Comparison of ENCODE assay signal across 8 mouse cellular contexts in the genomic region with DNA sequence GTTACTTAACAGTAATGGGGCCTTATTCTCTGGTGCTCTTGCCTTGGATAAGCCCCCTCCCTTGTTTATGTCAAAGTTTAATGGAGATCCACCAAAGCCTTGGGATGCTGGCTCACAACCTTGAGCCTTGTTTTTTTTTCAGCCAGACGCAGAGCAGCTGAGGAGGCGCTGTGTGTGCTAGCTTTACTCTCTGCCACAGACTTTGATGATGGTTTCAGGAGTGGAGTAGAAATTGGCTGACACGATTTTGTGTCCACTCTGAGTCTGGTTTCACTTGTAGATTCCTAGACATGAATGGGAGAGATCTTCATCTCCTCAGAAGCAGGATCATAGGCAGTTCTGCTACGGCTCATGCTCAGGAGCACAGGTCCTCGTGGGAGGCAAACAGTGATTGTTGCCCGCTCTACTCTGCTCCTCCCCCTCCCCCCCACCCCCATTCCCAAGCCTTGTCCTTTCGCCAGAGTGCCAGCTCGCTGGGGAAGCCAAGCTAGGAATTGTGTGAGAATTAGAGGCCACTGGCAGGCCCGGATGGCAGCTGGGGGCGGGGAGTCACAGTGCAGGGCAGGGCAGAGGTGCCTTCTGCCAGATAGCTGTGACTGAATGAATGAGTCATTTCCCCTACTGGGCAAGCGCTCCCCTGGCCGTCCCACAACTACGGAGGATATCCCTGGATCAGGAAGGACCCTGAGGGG. TPM values are rescaled to one million over a fixed set of nuclear protein-coding genes. Genes with fewer than 3 reads are reported as not detected.
DNase-seq lines count a peak whose midpoint lies in the region; ATAC-seq and TF ChIP-seq lines count a peak whose summit lies in the region.

No protein-coding gene starts in this region.

- H3K4me3 ChIP-seq in layer of hippocampus, adult 2 months = peak overlapping the region; percentile 57
- H3K4me3 ChIP-seq in intestine, embryonic 16.5 days (ENCODE audit: low read length) = peak overlapping the region; percentile 45
- peak overlapping the region; percentile 38 for H3K4me3 ChIP-seq in neural tube, embryonic 14.5 days (ENCODE audit: low read depth, low read length)

- H3K27me3 ChIP-seq in intestine, embryonic 16.5 days (replicated peaks; ENCODE audit: control insufficient read depth, insufficient read depth, low read length) = peaks cover 19% of the 10 kb centered on the region; the same call in 1 of the 2 replicates
- H3K27me3 ChIP-seq in neural tube, embryonic 14.5 days (ENCODE audit: control insufficient read depth, insufficient read depth, low read length) = peaks cover 28% of the 10 kb centered on the region

- H3K9ac ChIP-seq in intestine, embryonic 16.5 days (ENCODE audit: low read depth, low read length) = peak overlapping the region; percentile 39; the same call in 1 of the 2 replicates
- H3K9ac ChIP-seq in neural tube, embryonic 14.5 days (replicated peaks; ENCODE audit: low read depth, low read length) = no peak overlapping the region

- H3K36me3 ChIP-seq in intestine, embryonic 16.5 days (ENCODE audit: control insufficient read depth, insufficient read depth, low read length) = no peaks in the 10 kb centered on the region
- H3K36me3 ChIP-seq in neural tube, embryonic 14.5 days (ENCODE audit: control insufficient read depth, insufficient read depth, low read length) = no peaks in the 10 kb centered on the region

- peak overlapping the region; percentile 36; the same call in 1 of the 2 replicates for H3K27ac ChIP-seq in layer of hippocampus, adult 2 months
- H3K27ac ChIP-seq in intestine, embryonic 16.5 days (ENCODE audit: low read length) = no peak overlapping the region; the same call in 1 of the 2 replicates
- no peak overlapping the region for H3K27ac ChIP-seq in neural tube, embryonic 14.5 days (ENCODE audit: low read depth, low read length)

- H3K4me2 ChIP-seq in intestine, embryonic 16.5 days (ENCODE audit: low read depth, low read length) = peak overlapping the region; percentile 74
- H3K4me2 ChIP-seq in neural tube, embryonic 14.5 days (ENCODE audit: low read depth, low read length) = peak overlapping the region; percentile 95

- ATAC-seq in common myeloid progenitor, adult 5-6 weeks (replicated peaks; ENCODE audit: low read depth, poor library complexity, severe bottlenecking) = peak; percentile 54
- peak; percentile 74 for ATAC-seq in granulocyte monocyte progenitor cell, adult 5-6 weeks (replicated peaks; ENCODE audit: poor library complexity, severe bottlenecking)
- ATAC-seq in intestine, embryonic 16.5 days = peak; percentile 88
- ATAC-seq in neural tube, embryonic 14.5 days (ENCODE audit: low read depth) = peak; percentile 45

- WGBS in intestine, embryonic 16.5 days = 6% methylated on average over 13 of the region's 13 CpGs
- WGBS in neural tube, embryonic 14.5 days = under 1% methylated on average over 13 of the region's 13 CpGs

- no peak for DNase-seq in layer of hippocampus, adult 2 months (ENCODE audit: low spot score in 2 of 2)
- no peak for DNase-seq in layer of hippocampus, adult 11-12 months (ENCODE audit: low spot score)
- DNase-seq in lung, adult 18-20 months = peak; percentile 73 to 81
- no peak for DNase-seq in left cerebral cortex, adult 9 months (ENCODE audit: low spot score in 2 of 2)

- TF ChIP-seq CTCF in layer of hippocampus, adult 2 months (conservative IDR thresholded peaks at IDR 0.05) = no peak

- no peaks in the 10 kb centered on the region for H3K9me3 ChIP-seq in intestine, embryonic 16.5 days (ENCODE audit: control insufficient read depth, low read length)
- H3K9me3 ChIP-seq in neural tube, embryonic 14.5 days (ENCODE audit: control insufficient read depth, low read length) = no peaks in the 10 kb centered on the region

- H3K4me1 ChIP-seq in intestine, embryonic 16.5 days (ENCODE audit: control insufficient read depth, insufficient read depth, low read length) = peaks cover 16% of the 10 kb centered on the region
- peaks cover 18% of the 10 kb centered on the region for H3K4me1 ChIP-seq in neural tube, embryonic 14.5 days (ENCODE audit: control insufficient read depth, insufficient read depth, low read length)

RNA-seq across cellular contexts. Expression of gene Upp1, which starts 0.4 kb away (rescaled TPM):
- 1 to 10 TPM; 4.7 to 5.4 TPM for total RNA-seq in layer of hippocampus, adult 2 months (2021)
- total RNA-seq in common myeloid progenitor, adult 5-6 weeks (2017) = 1.6 and 11.3 TPM in 2 replicates
- not detected in 2 replicates for total RNA-seq in granulocyte monocyte progenitor cell, adult 5-6 weeks (2014; fragmentation: Nextera tagmentation)
- total RNA-seq in granulocyte monocyte progenitor cell, adult 5-6 weeks (2017) = not detected in 2 replicates
- 6.5 and 6.7 TPM in 2 replicates for polyA plus RNA-seq in intestine, embryonic 16.5 days (2015; fragmentation: Nextera tagmentation; extraction: Ambion mirVana)
- 7.7 and 9.3 TPM in 2 replicates for polyA plus RNA-seq in neural tube, embryonic 14.5 days (2014; fragmentation: Nextera tagmentation; extraction: Ambion mirVana)

Comparison
In these comparisons a context has a peak if more than half of its experiments do, and no peak if none do; other contexts are left out.
1. DNase-seq: peak in lung, adult 18-20 months (2 of 2); none in layer of hippocampus, adult 2 months (0 of 2), layer of hippocampus, adult 11-12 months (single experiment) and left cerebral cortex, adult 9 months (0 of 2).
2. Peak in every context shown above with its lines, with median percentiles within 50 percentile points of each other: H3K4me3 ChIP-seq and ATAC-seq.